Mouse (Mus musculus): ENCODE measurements around the gene Trip10. TPM values are rescaled to one million over a fixed set of nuclear protein-coding genes. Genes with fewer than 3 reads are reported as not detected.

Gene Trip10
- total and polyA plus RNA-seq, 3 experiments: 21.5 to 40.0 (median 22.9) TPM

DNA sequence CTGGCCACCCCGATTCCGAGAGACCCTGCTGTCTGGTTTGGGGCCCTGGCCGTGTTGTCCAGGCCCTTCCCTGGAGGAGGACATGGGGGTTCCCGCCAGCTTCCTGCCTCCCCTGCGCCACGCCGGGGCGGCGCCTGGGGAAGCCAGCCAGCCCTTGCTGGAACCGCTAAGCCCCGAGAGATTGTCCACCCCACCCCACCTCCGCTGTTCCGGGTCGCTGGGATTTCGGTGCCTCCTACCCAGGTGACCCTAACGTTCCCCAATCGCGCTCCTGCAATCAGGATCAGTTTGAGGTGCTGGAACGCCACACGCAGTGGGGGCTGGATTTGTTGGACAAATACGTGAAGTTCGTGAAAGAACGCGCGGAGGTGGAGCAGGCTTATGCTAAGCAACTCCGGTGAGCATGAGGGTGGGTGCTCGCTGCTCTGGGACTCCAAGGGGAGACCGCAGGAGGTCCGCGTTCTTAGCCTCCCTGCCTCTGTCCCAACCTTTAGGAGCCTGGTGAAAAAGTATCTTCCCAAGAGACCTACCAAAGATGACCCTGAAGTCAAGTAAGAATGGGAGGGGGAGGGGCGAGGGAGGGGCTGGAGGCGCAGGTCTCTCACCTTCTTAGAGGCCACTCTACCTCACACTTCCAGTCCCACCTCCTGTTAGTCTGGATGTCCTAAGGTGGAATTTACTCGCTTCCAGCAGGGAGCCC, 1.4 kb downstream of the Trip10 start:
- H3K36me3 ChIP-seq (replicated peaks in 1 of 2; ENCODE audit: control insufficient read depth in 1 of 2, insufficient read depth in 1 of 2, low read length in 1 of 2): peaks cover 26 to 49% of the 10 kb centered on the region in 2 experiments
- H3K9me3 ChIP-seq (replicated peaks; ENCODE audit: low read length): no peaks in the 10 kb centered on the region
- peaks cover 16 to 40% of the 10 kb centered on the region in 2 experiments for H3K4me1 ChIP-seq (ENCODE audit: control insufficient read depth in 1 of 2, insufficient read depth in 2 of 2)
- H3K79me2 ChIP-seq (replicated peaks; ENCODE audit: control insufficient read depth, extremely low read depth, insufficient read depth, poor library complexity, severe bottlenecking): no peaks in the 10 kb centered on the region; the same call in 1 of the 2 replicates
- 0 out of 2 replicates have a peak overlapping the region, but pooled peaks have one; percentile 53 for H3K9ac ChIP-seq (ENCODE audit: insufficient read depth, low read depth)
- peak overlapping the region; percentile 53 for H3K4me2 ChIP-seq (ENCODE audit: insufficient read depth, low read depth, poor library complexity, severe bottlenecking)
- H3K27me3 ChIP-seq (replicated peaks): no peaks in the 10 kb centered on the region
- no peak for TF ChIP-seq POLR2A (IDR thresholded peaks at IDR 0.05; ENCODE audit: low read depth, low read length)
- TF ChIP-seq MAX (IDR thresholded peaks at IDR 0.05; ENCODE audit: low read length): no peak
- no peak for DNase-seq (ENCODE audit: extremely low read depth)
- no peak overlapping the region for H3K27ac ChIP-seq (ENCODE audit: insufficient read depth, low read depth)
- in situ Hi-C loops (cut with MboI; ENCODE audit: low pct_ligation_motif_present, low pct_unique_long_range_greater_than_20kb, low sequenced_read_pairs) (no loop called here), dilution Hi-C loops (cut with MboI; ENCODE audit: extremely low pct_ligation_motif_present, extremely low pct_unique_long_range_greater_than_20kb, low sequenced_read_pairs) (no loop called here)
- H3K4me3 ChIP-seq (replicated peaks in 1 of 3; ENCODE audit: low read depth in 2 of 3, low read length in 2 of 3, poor library complexity in 1 of 3): peak overlapping the region; percentile 74 to 87 (median 87)

DNA sequence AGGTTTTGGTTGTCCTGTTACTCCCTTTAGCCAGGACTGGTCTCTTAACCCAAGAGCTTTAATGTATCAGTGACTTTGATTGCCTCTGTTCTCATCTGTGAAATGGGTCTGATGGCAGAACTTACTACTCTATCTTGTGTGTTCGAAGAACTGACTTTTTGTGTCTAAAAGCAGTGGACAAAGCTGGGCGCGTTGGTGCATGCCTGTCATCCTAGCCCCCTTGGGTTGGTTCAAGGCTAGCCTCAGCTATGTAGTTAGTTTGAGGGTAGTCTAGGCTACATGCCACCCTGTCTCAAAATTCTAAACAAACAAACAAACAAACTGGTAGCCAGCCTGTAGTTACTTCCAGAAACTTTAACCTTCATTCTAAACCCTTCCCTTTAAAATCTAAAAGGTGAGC, 2.2 kb downstream of the Trip10 start:
- Histone ChIP-seq H3K4me2 (ENCODE audit: insufficient read depth, low read depth, poor library complexity, severe bottlenecking) (no peak overlapping the region), H3K9me3 (replicated peaks; ENCODE audit: low read length) (no peaks in the 10 kb centered on the region), H3K36me3 (replicated peaks in 1 of 2; ENCODE audit: control insufficient read depth in 1 of 2, insufficient read depth in 1 of 2, low read length in 1 of 2) (peaks cover 24 to 53% of the 10 kb centered on the region in 2 experiments), H3K79me2 (replicated peaks; ENCODE audit: control insufficient read depth, extremely low read depth, insufficient read depth, poor library complexity, severe bottlenecking) (no peaks in the 10 kb centered on the region), H3K9ac (ENCODE audit: insufficient read depth, low read depth) (no peak overlapping the region), H3K4me3 (replicated peaks in 1 of 3; ENCODE audit: low read depth in 2 of 3, low read length in 2 of 3, poor library complexity in 1 of 3) (no peak overlapping the region), H3K4me1 (ENCODE audit: control insufficient read depth in 1 of 2, insufficient read depth in 2 of 2) (peaks cover 12 to 32% of the 10 kb centered on the region in 2 experiments), H3K27me3 (replicated peaks) (no peaks in the 10 kb centered on the region), H3K27ac (ENCODE audit: insufficient read depth, low read depth) (no peak overlapping the region)
- DNase-seq (ENCODE audit: extremely low read depth): no peak
- dilution Hi-C loops (cut with MboI; ENCODE audit: extremely low pct_ligation_motif_present, extremely low pct_unique_long_range_greater_than_20kb, low sequenced_read_pairs): no loop called here
- TF ChIP-seq SIN3A (IDR thresholded peaks at IDR 0.05; ENCODE audit: low read length): no peak
- no peak for TF ChIP-seq BHLHE40 (IDR thresholded peaks at IDR 0.05; ENCODE audit: low read depth, low read length)
- TF ChIP-seq MEF2A (IDR thresholded peaks at IDR 0.05; ENCODE audit: borderline replicate concordance, low read depth, low read length): no peak
- TF ChIP-seq ELF1 (IDR thresholded peaks at IDR 0.05; ENCODE audit: low read depth, low read length): no peak
- TF ChIP-seq JUND (conservative IDR thresholded peaks at IDR 0.05; ENCODE audit: low read depth, low read length): no peak
- TF ChIP-seq EP300 (IDR thresholded peaks at IDR 0.05; ENCODE audit: low read length): no peak
- no peak for TF ChIP-seq TBP (conservative IDR thresholded peaks at IDR 0.05; ENCODE audit: low read depth, low read length)
- TF ChIP-seq MAZ (IDR thresholded peaks at IDR 0.05; ENCODE audit: low read depth, low read length): no peak
- TF ChIP-seq NELFE (IDR thresholded peaks at IDR 0.05; ENCODE audit: low read depth, low read length): no peak
- no peak for TF ChIP-seq IRF4 (IDR thresholded peaks at IDR 0.05; ENCODE audit: low read depth, low read length)
- TF ChIP-seq ZC3H11A (IDR thresholded peaks at IDR 0.05; ENCODE audit: low read depth, low read length): no peak
- TF ChIP-seq TCF12 (IDR thresholded peaks at IDR 0.05; ENCODE audit: low read depth, low read length): no peak
- TF ChIP-seq PAX5 (IDR thresholded peaks at IDR 0.05; ENCODE audit: low read length): no peak
- in situ Hi-C loops (cut with MboI; ENCODE audit: low pct_ligation_motif_present, low pct_unique_long_range_greater_than_20kb, low sequenced_read_pairs): no loop called here
